Comparison of ENCODE assay signal across 8 mouse cellular contexts in the genomic region with DNA sequence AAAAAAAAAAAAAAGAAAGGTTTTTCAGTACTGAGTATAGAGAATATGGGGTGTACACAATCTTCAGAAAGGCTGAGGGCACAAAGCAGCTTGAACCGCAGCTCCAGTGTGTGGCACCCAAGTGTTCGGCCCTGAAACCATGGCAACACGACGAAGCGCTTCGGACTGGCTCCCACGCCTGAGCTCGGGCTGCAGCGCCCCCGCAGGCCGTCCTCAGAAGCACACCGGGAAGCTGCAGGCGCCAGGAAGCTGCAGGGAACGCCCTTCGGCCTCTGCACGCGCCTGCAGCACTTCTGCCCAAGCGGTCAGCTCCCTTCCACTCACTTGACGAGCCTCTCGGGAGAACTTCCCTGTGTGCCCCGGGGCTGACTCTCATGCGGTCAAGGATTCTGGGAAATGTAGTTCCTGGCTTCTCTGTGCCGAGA. TPM values are rescaled to one million over a fixed set of nuclear protein-coding genes. Genes with fewer than 3 reads are reported as not detected.
DNase-seq lines count a peak whose midpoint lies in the region; ATAC-seq and TF ChIP-seq lines count a peak whose summit lies in the region.

No protein-coding gene starts in this region.

- DNase-seq in ZHBTc4 (ENCODE audit: low read depth, low spot score) = peak; percentile 99
- DNase-seq in gastrocnemius, adult 2 months = peak; percentile 97
- DNase-seq in hindlimb bud, embryonic 11.5 days (ENCODE audit: extremely low spot score, low read depth, low spot score) = peak; percentile 81
- DNase-seq in left cerebral cortex, adult 8-10 months (ENCODE audit: low spot score in 2 of 2) = peak; percentile 85 to 95
- DNase-seq in right cerebral cortex, postnatal 10 days (ENCODE audit: low spot score in 2 of 2) = peak; percentile 95 to 96
- peak; percentile 95 for DNase-seq in urinary bladder, postnatal 25 days (ENCODE audit: low spot score)

- H3K9me3 ChIP-seq in megakaryocyte, embryonic 14.5 days = no peaks in the 10 kb centered on the region

- intact Hi-C loops in gastrocnemius, adult 2 months (cut with DNase I) = loop anchor here (2.0 kb wide), 1 partner anchor 16 kb away; no protein-coding TSS in a partner anchor

- H3K27ac ChIP-seq in gastrocnemius, adult 2 months = peak overlapping the region; percentile 76

- peaks cover 35% of the 10 kb centered on the region for H3K4me1 ChIP-seq in megakaryocyte, embryonic 14.5 days

- H3K27me3 ChIP-seq in megakaryocyte, embryonic 14.5 days (replicated peaks) = no peaks in the 10 kb centered on the region

- peak; percentile 97 for ATAC-seq in common myeloid progenitor, adult 5-6 weeks (replicated peaks; ENCODE audit: low read depth, poor library complexity, severe bottlenecking)

- peak; percentile 94; the same call in 1 of the 2 replicates for TF ChIP-seq CTCF in gastrocnemius, adult 2 months (IDR thresholded peaks at IDR 0.05)

- H3K36me3 ChIP-seq in megakaryocyte, embryonic 14.5 days (replicated peaks; ENCODE audit: low read length) = no peaks in the 10 kb centered on the region

- H3K4me3 ChIP-seq in gastrocnemius, adult 2 months = peak overlapping the region; percentile 68
- peak overlapping the region; percentile 91 for H3K4me3 ChIP-seq in megakaryocyte, embryonic 14.5 days (replicated peaks)

RNA-seq across cellular contexts. Expression of a gene that starts 9.9 kb away (rescaled TPM):
- 27.5 and 28.0 TPM in 2 replicates for total RNA-seq in common myeloid progenitor, adult 5-6 weeks (2017)
- total RNA-seq in gastrocnemius, adult 2 months (2021) = 10 to 100 TPM; 17.5 to 20.7 TPM
- total RNA-seq in left cerebral cortex, adult 8-10 months (2022) = 10 to 100 TPM; 14.2 to 20.1 (median 15.6) TPM
- polyA plus RNA-seq in megakaryocyte, embryonic 14.5 days (2012; ENCODE audit: insufficient read depth, low replicate concordance) = 22.2 and 31.6 TPM in 2 replicates

RNA-seq across cellular contexts. Expression of a gene that starts 16.9 kb away (rescaled TPM):
- total RNA-seq in common myeloid progenitor, adult 5-6 weeks (2017) = 58.3 and 67.7 TPM in 2 replicates
- 10 to 100 TPM; 13.6 to 15.8 TPM for total RNA-seq in gastrocnemius, adult 2 months (2021)
- 100 to 1,000 TPM in 1 of 4 experiments, 10 to 100 TPM in 3; 88.3 to 100 (median 93.1) TPM for total RNA-seq in left cerebral cortex, adult 8-10 months (2022)
- polyA plus RNA-seq in megakaryocyte, embryonic 14.5 days (2012; ENCODE audit: insufficient read depth, low replicate concordance) = 2.2 and 4.0 TPM in 2 replicates

RNA-seq across cellular contexts. Expression of a gene that starts 29.2 kb away (rescaled TPM):
- total RNA-seq in common myeloid progenitor, adult 5-6 weeks (2017) = 9.4 TPM in 1 of 2 replicates, not detected in the other
- total RNA-seq in gastrocnemius, adult 2 months (2021) = 1 to 10 TPM in 1 of 2 experiments, under 1 TPM in 1; 0.99 to 1.1 TPM
- 1 to 10 TPM in 3 of 4 experiments, under 1 TPM in 1; 0.91 to 5.1 (median 1.7) TPM for total RNA-seq in left cerebral cortex, adult 8-10 months (2022)
- polyA plus RNA-seq in megakaryocyte, embryonic 14.5 days (2012; ENCODE audit: insufficient read depth, low replicate concordance) = 2.3 TPM in 1 of 2 replicates, not detected in the other

Comparison
In these comparisons a context has a peak if more than half of its experiments do, and no peak if none do; other contexts are left out.
1. Peak in every context shown above with its lines: DNase-seq, ATAC-seq, H3K4me3 ChIP-seq and H3K27ac ChIP-seq.